Mouse (Mus musculus) MEL (cell line): ENCODE measurements around the gene Pip5k1b. TPM values are rescaled to one million over a fixed set of nuclear protein-coding genes. Genes with fewer than 3 reads are reported as not detected.

Experiments used
- DNase-seq: peaks from one replicate; pipeline ENCODE4 v3.0.0; 2011; ENCODE audit warnings: low read depth, low spot score
- H3K27ac ChIP-seq: 2 replicates; pipeline ENCODE4 v1.5.1; 2012; ENCODE audit warnings: low read depth, mild to moderate bottlenecking, control low read depth, low read length, moderate library complexity; ENCODE audit not compliant: control insufficient read depth
- H3K27me3 ChIP-seq, 2 experiments: fragments of 150-350 bp in 1 of 2; sonication (generic) in 1 of 2; 2 replicates each; pipeline ENCODE4 v1.6.1; 2012; ENCODE audit warnings: low read length in 2 of 2, mild to moderate bottlenecking in 2 of 2, improper control_type of control experiment in 1 of 2, moderate library complexity in 1 of 2; ENCODE audit not compliant: insufficient read depth in 2 of 2, control insufficient read depth in 1 of 2
- H3K36me3 ChIP-seq, 2 experiments: 2 replicates each; pipeline ENCODE4 v1.6.1; 2012 to 2014; ENCODE audit warnings: low read length in 2 of 2, improper control_type of control experiment in 1 of 2, inconsistent platforms in 1 of 2, mild to moderate bottlenecking in 1 of 2; ENCODE audit not compliant: insufficient read depth in 2 of 2, control insufficient read depth in 1 of 2
- H3K4me1 ChIP-seq, 2 experiments: fragments of 150-350 bp in 1 of 2; sonication (generic) in 1 of 2; 2 replicates each; pipeline ENCODE4 v1.6.1; 2012; ENCODE audit warnings: low read length in 2 of 2, improper control_type of control experiment in 1 of 2, mild to moderate bottlenecking in 1 of 2; ENCODE audit not compliant: insufficient read depth in 2 of 2, control insufficient read depth in 1 of 2
- H3K4me3 ChIP-seq, 2 experiments: fragments of 150-350 bp in 1 of 2; sonication (generic) in 1 of 2; 2 replicates each; pipeline ENCODE4 v1.5.1; 2012; ENCODE audit warnings: low read depth in 2 of 2, low read length in 2 of 2, mild to moderate bottlenecking in 2 of 2, moderate library complexity in 2 of 2, control low read depth in 1 of 2, improper control_type of control experiment in 1 of 2; ENCODE audit not compliant: control insufficient read depth in 1 of 2, insufficient read depth in 1 of 2
- H3K79me2 ChIP-seq: 2 replicates; pipeline ENCODE4 v1.6.1; 2012; ENCODE audit warnings: mild to moderate bottlenecking, low read length, moderate library complexity; ENCODE audit not compliant: control insufficient read depth, poor library complexity, insufficient read depth
- H3K9ac ChIP-seq: 2 replicates; pipeline ENCODE4 v1.6.1; 2012; ENCODE audit warnings: low read depth, mild to moderate bottlenecking, control low read depth, low read length, moderate library complexity; ENCODE audit not compliant: control insufficient read depth, poor library complexity, severe bottlenecking
- H3K9me3 ChIP-seq: fragments of 150-350 bp; sonication (generic); replicated peaks from 2 replicates; pipeline ENCODE4 v1.6.1; 2012; ENCODE audit warnings: mild to moderate bottlenecking, low read length, improper control_type of control experiment, moderate library complexity; ENCODE audit not compliant: insufficient read depth
- BHLHE40 ChIP-seq: IDR thresholded peaks from 2 replicates; pipeline ENCODE4 v1.6.1; 2012; ENCODE audit warnings: low read depth, mild to moderate bottlenecking, inconsistent platforms, low read length, improper control_type of control experiment, borderline replicate concordance
- CTCF ChIP-seq, 3 experiments: IDR thresholded peaks in 2 of 3; conservative IDR thresholded peaks in 1 of 3; 2 replicates each; pipeline ENCODE4 v1.5.1; 2011 to 2012; ENCODE audit warnings: low read length in 3 of 3, low read depth in 2 of 3, mild to moderate bottlenecking in 2 of 3, improper control_type of control experiment in 1 of 3, inconsistent platforms in 1 of 3, mixed read lengths in 1 of 3, moderate library complexity in 1 of 3; ENCODE audit not compliant: control insufficient read depth in 1 of 3, insufficient read depth in 1 of 3, poor library complexity in 1 of 3, severe bottlenecking in 1 of 3
- E2F4 ChIP-seq: IDR thresholded peaks from 2 replicates; pipeline ENCODE4 v1.6.1; 2011; ENCODE audit warnings: low read depth, low read length, improper control_type of control experiment, borderline replicate concordance
- ELF1 ChIP-seq: IDR thresholded peaks from 2 replicates; pipeline ENCODE4 v1.6.1; 2014; ENCODE audit warnings: low read depth, mild to moderate bottlenecking, inconsistent platforms, low read length, improper control_type of control experiment, moderate library complexity
- EP300 ChIP-seq, 2 experiments: IDR thresholded peaks; 2 replicates each; pipeline ENCODE4 v1.6.1; 2011; ENCODE audit warnings: improper control_type of control experiment in 2 of 2, low read length in 2 of 2, low read depth in 1 of 2, mild to moderate bottlenecking in 1 of 2
- GABPA ChIP-seq: IDR thresholded peaks from 2 replicates; pipeline ENCODE4 v1.6.1; 2012; ENCODE audit warnings: low read depth, mild to moderate bottlenecking, inconsistent platforms, low read length, improper control_type of control experiment, moderate library complexity
- MAFK ChIP-seq: IDR thresholded peaks from 2 replicates; pipeline ENCODE4 v1.6.1; 2011; ENCODE audit warnings: low read depth, mild to moderate bottlenecking, low read length, improper control_type of control experiment, borderline replicate concordance
- MAX ChIP-seq: IDR thresholded peaks from 2 replicates; pipeline ENCODE4 v1.6.1; 2011; ENCODE audit warnings: low read length, improper control_type of control experiment
- MEF2A ChIP-seq: IDR thresholded peaks from 2 replicates; pipeline ENCODE4 v1.6.1; 2014; ENCODE audit warnings: low read depth, mild to moderate bottlenecking, inconsistent platforms, low read length, improper control_type of control experiment; ENCODE audit not compliant: poor library complexity, insufficient replicate concordance, severe bottlenecking; ENCODE audit errors: extremely low read depth
- MYC ChIP-seq: IDR thresholded peaks from 2 replicates; pipeline ENCODE4 v1.6.1; 2011; ENCODE audit warnings: low read depth, mild to moderate bottlenecking, low read length, improper control_type of control experiment, moderate library complexity
- NRF1 ChIP-seq: IDR thresholded peaks from 2 replicates; pipeline ENCODE4 v1.6.1; 2014; ENCODE audit warnings: low read depth, mild to moderate bottlenecking, inconsistent platforms, low read length, improper control_type of control experiment, moderate library complexity; ENCODE audit not compliant: poor library complexity, insufficient read depth, severe bottlenecking
- POLR2A ChIP-seq, 2 experiments: IDR thresholded peaks; 2 replicates each; pipeline ENCODE4 v1.6.1; 2011 to 2012; ENCODE audit warnings: low read length in 2 of 2, mild to moderate bottlenecking in 2 of 2, control low read depth in 1 of 2, improper control_type of control experiment in 1 of 2, low read depth in 1 of 2, moderate library complexity in 1 of 2; ENCODE audit not compliant: control insufficient read depth in 1 of 2, insufficient read depth in 1 of 2, poor library complexity in 1 of 2
- POLR2AphosphoS2 ChIP-seq: IDR thresholded peaks from 2 replicates; pipeline ENCODE4 v1.6.1; 2011; ENCODE audit warnings: low read length, improper control_type of control experiment
- POLR2AphosphoS5 ChIP-seq: IDR thresholded peaks from 2 replicates; pipeline ENCODE4 v1.6.1; 2012; ENCODE audit warnings: low read depth, borderline replicate concordance, mild to moderate bottlenecking, inconsistent platforms, low read length, moderate library complexity, mixed read lengths
- RCOR1 ChIP-seq: IDR thresholded peaks from 2 replicates; pipeline ENCODE4 v1.6.1; 2012; ENCODE audit warnings: low read depth, mild to moderate bottlenecking, inconsistent platforms, low read length, improper control_type of control experiment
- SIN3A ChIP-seq: IDR thresholded peaks from 2 replicates; pipeline ENCODE4 v1.6.1; 2012; ENCODE audit warnings: low read length, improper control_type of control experiment, inconsistent platforms
- SMC3 ChIP-seq: IDR thresholded peaks from 2 replicates; pipeline ENCODE4 v1.6.1; 2011; ENCODE audit warnings: low read depth, low read length, improper control_type of control experiment
- TBP ChIP-seq: IDR thresholded peaks from 2 replicates; pipeline ENCODE4 v1.8.0; 2011; ENCODE audit warnings: low read depth, low read length, improper control_type of control experiment
- TCF12 ChIP-seq: IDR thresholded peaks from 2 replicates; pipeline ENCODE4 v1.6.1; 2014; ENCODE audit warnings: low read depth, mild to moderate bottlenecking, inconsistent platforms, low read length, improper control_type of control experiment, moderate library complexity
- USF1 ChIP-seq: IDR thresholded peaks from 2 replicates; pipeline ENCODE4 v1.6.1; 2014; ENCODE audit warnings: low read depth, mild to moderate bottlenecking, inconsistent platforms, low read length, improper control_type of control experiment, moderate library complexity
- USF2 ChIP-seq, 2 experiments: IDR thresholded peaks; 2 replicates each; pipeline ENCODE4 v1.6.1; 2011 to 2012; ENCODE audit warnings: improper control_type of control experiment in 2 of 2, low read length in 2 of 2, borderline replicate concordance in 1 of 2, inconsistent platforms in 1 of 2, low read depth in 1 of 2, mild to moderate bottlenecking in 1 of 2; ENCODE audit not compliant: insufficient read depth in 1 of 2
- ZC3H11A ChIP-seq: IDR thresholded peaks from 2 replicates; pipeline ENCODE4 v1.6.1; 2012; ENCODE audit warnings: low read depth, mild to moderate bottlenecking, inconsistent platforms, low read length, improper control_type of control experiment
- ZKSCAN1 ChIP-seq: IDR thresholded peaks from 2 replicates; pipeline ENCODE4 v1.6.1; 2012; ENCODE audit warnings: low read depth, mild to moderate bottlenecking, inconsistent platforms, low read length, improper control_type of control experiment, moderate library complexity
- ZNF384 ChIP-seq: IDR thresholded peaks from 2 replicates; pipeline ENCODE4 v1.6.1; 2012; ENCODE audit warnings: low read depth, mild to moderate bottlenecking, inconsistent platforms, low read length, improper control_type of control experiment
- polyA plus RNA-seq, 2 experiments: library from polyadenylated mRNA; stranded (reverse) in 1 of 2; unstranded in 1 of 2; fragments of >175 nt in 1 of 2; fragments of >200 nt in 1 of 2; gene quantifications; 2 replicates each; pipeline versions ENCODE4 v1.2.1 to v1.2.4; 2012; ENCODE audit warnings: low replicate concordance in 2 of 2, low read depth in 1 of 2; ENCODE audit not compliant: insufficient read length in 2 of 2, insufficient read depth in 1 of 2, missing spikeins in 1 of 2
- total RNA-seq: library from RNA; depleted of rRNA; stranded (reverse); fragments of 300-350 nt; gene quantifications from 2 replicates; pipeline ENCODE4 v1.2.3, GENCODE M21; 2012

Pip5k1b gene
- total and polyA plus RNA-seq, 3 experiments, result 3.4 to 10.0 TPM; not detected in 1

DNA sequence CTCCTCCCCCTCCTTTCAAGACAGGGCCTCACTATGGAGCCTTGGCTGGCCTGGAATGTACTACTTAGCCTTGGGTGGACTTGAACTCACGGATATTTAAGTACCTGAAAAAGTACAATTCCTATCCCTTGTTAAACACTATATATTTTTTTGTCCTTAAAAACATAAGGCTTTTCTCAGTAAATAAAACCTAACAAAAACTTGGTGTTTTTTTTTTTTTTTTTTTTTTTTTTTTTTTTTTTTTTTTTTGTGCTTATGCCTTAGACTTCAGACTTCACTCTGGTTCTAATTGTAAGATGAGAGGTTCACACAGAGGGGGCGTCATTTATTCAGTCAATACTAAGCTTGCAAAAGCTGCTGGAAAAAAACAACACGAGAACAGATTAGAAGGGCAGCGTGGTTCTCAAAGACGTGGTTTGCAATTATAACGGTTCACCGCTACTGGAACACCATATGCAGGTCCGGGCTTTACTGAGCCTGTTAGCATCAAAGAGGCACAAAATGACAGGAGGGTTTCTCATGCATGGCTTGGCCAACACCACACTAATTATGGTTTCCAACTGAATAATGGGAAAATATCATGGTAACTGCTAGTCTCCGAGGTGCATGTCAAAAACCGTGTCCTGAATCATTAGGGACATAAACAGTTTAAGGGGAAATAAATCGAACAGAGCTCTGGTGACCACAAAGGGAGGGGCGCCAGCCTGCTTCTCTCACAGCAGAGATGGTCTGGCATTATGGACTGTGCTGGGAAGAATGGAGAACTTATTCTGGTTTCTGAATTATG is 242.9 kb downstream of the Pip5k1b start:
- no peaks in the 10 kb centered on the region for H3K79me2 ChIP-seq
- no peak overlapping the region for H3K4me3 ChIP-seq
- H3K9ac ChIP-seq, result no peak overlapping the region
- no peak overlapping the region for H3K27ac ChIP-seq
- H3K4me1 ChIP-seq, result no peaks in the 10 kb centered on the region
- no peaks in the 10 kb centered on the region for H3K36me3 ChIP-seq
- H3K27me3 ChIP-seq, result no peaks in the 10 kb centered on the region
- H3K9me3 ChIP-seq, result no peaks in the 10 kb centered on the region
- DNase-seq, result no peak
- no peak for TF ChIP-seq EP300 (IDR thresholded peaks at IDR 0.05; ENCODE audit: low read depth in 1 of 2, low read length in 2 of 2)
- TF ChIP-seq MAX, result no peak
- TF ChIP-seq CTCF (IDR thresholded peaks at IDR 0.05 in 2 of 3, conservative IDR thresholded peaks at IDR 0.05 in 1 of 3; ENCODE audit: control insufficient read depth in 1 of 3, insufficient read depth in 1 of 3, low read depth in 2 of 3, low read length in 3 of 3, poor library complexity in 1 of 3, severe bottlenecking in 1 of 3), result no peak
- no peak for TF ChIP-seq SIN3A

DNA sequence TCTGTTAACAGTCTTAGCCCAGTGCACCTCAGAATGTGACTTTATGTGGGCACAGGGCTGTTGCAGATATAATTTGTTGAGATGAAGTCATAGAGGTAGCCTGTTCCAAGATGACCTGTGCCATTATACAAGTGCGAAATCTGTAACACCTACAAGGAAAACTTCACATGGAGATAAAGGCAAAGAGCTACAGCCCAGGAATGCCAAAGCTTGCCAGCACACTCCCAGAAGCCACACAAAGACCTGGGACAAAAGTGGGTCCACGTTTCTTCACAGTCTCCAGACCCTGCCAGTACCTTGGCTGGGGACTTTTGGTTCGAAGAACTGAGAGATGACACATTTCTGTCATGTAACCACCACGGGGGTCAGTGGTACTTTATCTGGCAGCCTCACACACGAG is 243.6 kb downstream of the Pip5k1b start:
- H3K36me3 ChIP-seq, result no peaks in the 10 kb centered on the region
- no peaks in the 10 kb centered on the region for H3K4me1 ChIP-seq
- H3K27ac ChIP-seq, result no peak overlapping the region
- H3K9ac ChIP-seq, result no peak overlapping the region
- TF ChIP-seq USF1, result no peak
- no peak for TF ChIP-seq E2F4
- no peak for TF ChIP-seq ELF1
- no peak for TF ChIP-seq SIN3A
- TF ChIP-seq MAFK, result no peak
- no peak for TF ChIP-seq RCOR1
- TF ChIP-seq SMC3, result no peak
- TF ChIP-seq POLR2AphosphoS5, result no peak
- no peak for TF ChIP-seq MEF2A
- no peak for TF ChIP-seq ZKSCAN1
- H3K27me3 ChIP-seq, result no peaks in the 10 kb centered on the region
- H3K4me3 ChIP-seq, result no peak overlapping the region
- H3K79me2 ChIP-seq, result no peaks in the 10 kb centered on the region
- DNase-seq, result no peak
- no peaks in the 10 kb centered on the region for H3K9me3 ChIP-seq

DNA sequence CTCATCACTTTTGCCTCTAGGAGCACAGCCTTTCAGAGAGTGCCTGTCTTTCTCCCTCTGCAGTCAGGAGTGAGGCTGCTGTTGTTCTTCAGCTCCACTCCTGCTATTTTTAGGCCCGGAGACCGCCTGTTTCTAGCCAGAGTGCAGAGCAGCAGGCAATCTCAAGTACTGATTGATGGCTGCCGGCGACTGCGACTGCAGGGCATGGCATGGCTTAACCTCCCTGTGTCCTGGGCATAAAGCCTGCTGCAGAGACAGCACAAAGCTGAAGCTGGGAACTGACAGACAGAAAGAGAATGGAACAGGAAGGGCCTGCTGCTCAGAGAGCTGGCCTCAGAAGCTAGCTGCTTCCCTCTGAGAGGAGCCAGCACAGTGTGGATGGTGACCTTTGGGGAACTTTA is 247.4 kb downstream of the Pip5k1b start:
- TF ChIP-seq ZC3H11A, result no peak
- no peak for TF ChIP-seq BHLHE40
- TF ChIP-seq MAFK, result no peak
- TF ChIP-seq POLR2AphosphoS5, result no peak
- TF ChIP-seq POLR2A (IDR thresholded peaks at IDR 0.05; ENCODE audit: control insufficient read depth in 1 of 2, insufficient read depth in 1 of 2, low read depth in 1 of 2, low read length in 2 of 2, poor library complexity in 1 of 2), result no peak
- no peak for TF ChIP-seq ZNF384
- no peak for TF ChIP-seq GABPA
- TF ChIP-seq SMC3, result no peak
- no peak for TF ChIP-seq TCF12
- no peak for TF ChIP-seq POLR2AphosphoS2
- no peak for TF ChIP-seq MAX
- no peak for TF ChIP-seq TBP
- TF ChIP-seq NRF1, result no peak
- TF ChIP-seq MEF2A, result no peak
- no peak for TF ChIP-seq SIN3A
- TF ChIP-seq USF2 (IDR thresholded peaks at IDR 0.05; ENCODE audit: borderline replicate concordance in 1 of 2, insufficient read depth in 1 of 2, low read depth in 1 of 2, low read length in 2 of 2), result no peak
- no peak for TF ChIP-seq EP300 (IDR thresholded peaks at IDR 0.05; ENCODE audit: low read depth in 1 of 2, low read length in 2 of 2)
- no peak for TF ChIP-seq MYC

More for the DNA sequence above, 247.4 kb downstream of the Pip5k1b start:
- no peak overlapping the region for H3K9ac ChIP-seq
- H3K4me3 ChIP-seq, result no peak overlapping the region
- H3K36me3 ChIP-seq, result no peaks in the 10 kb centered on the region
- DNase-seq, result no peak
- no peaks in the 10 kb centered on the region for H3K4me1 ChIP-seq
- no peaks in the 10 kb centered on the region for H3K27me3 ChIP-seq
- H3K9me3 ChIP-seq, result no peaks in the 10 kb centered on the region
- no peak overlapping the region for H3K27ac ChIP-seq
- no peaks in the 10 kb centered on the region for H3K79me2 ChIP-seq
